Mouse (Mus musculus) limb, embryonic 11.5 days (tissue): ENCODE results near the gene Kcnma1. TPM values are rescaled to one million over a fixed set of nuclear protein-coding genes. Genes with fewer than 3 reads are reported as not detected.

Source experiments
- ATAC-seq: fragments of 200-750 bp; cut with Nextera tagmentation; 2 replicates; pipeline ENCODE4 v1.8.0; 2017; ENCODE audit warnings: low read depth; ENCODE audit not compliant: insufficient number of reproducible peaks, low FRiP score, low TSS enrichment
- DNase-seq: peaks from one replicate; pipeline ENCODE4 v3.0.0-alpha.2; 2015; ENCODE audit warnings: low spot score
- H3K27ac ChIP-seq: fragments of 300-500 bp; sonication (generic); replicated peaks from 2 replicates; pipeline ENCODE4 v1.5.1; 2014; ENCODE audit warnings: low read depth, mild to moderate bottlenecking, low read length
- H3K27me3 ChIP-seq: fragments of 300-500 bp; sonication (generic); 2 replicates; pipeline ENCODE4 v1.6.1; 2014; ENCODE audit warnings: mild to moderate bottlenecking, low read length, mixed read lengths; ENCODE audit not compliant: control insufficient read depth, insufficient read depth
- H3K36me3 ChIP-seq: fragments of 300-500 bp; sonication (generic); 2 replicates; pipeline ENCODE4 v1.6.1; 2014; ENCODE audit warnings: mild to moderate bottlenecking, low read length, moderate library complexity, mixed read lengths; ENCODE audit not compliant: control insufficient read depth, insufficient read depth
- H3K4me1 ChIP-seq: fragments of 300-500 bp; sonication (generic); 2 replicates; pipeline ENCODE4 v1.6.1; 2014; ENCODE audit warnings: low read length, mixed read lengths; ENCODE audit not compliant: control insufficient read depth, insufficient read depth
- H3K4me2 ChIP-seq: fragments of 300-500 bp; sonication (generic); 2 replicates; pipeline ENCODE4 v1.6.1; 2014; ENCODE audit warnings: low read depth, mild to moderate bottlenecking, moderate library complexity; ENCODE audit not compliant: severe bottlenecking
- H3K4me3 ChIP-seq: fragments of 300-500 bp; sonication (generic); 2 replicates; pipeline ENCODE4 v1.5.1; 2014; ENCODE audit warnings: low read depth, low read length
- H3K9ac ChIP-seq: fragments of 300-500 bp; sonication (generic); 2 replicates; pipeline ENCODE4 v1.6.1; 2014; ENCODE audit warnings: mild to moderate bottlenecking, low read length
- H3K9me3 ChIP-seq: fragments of 300-500 bp; sonication (generic); 2 replicates; pipeline ENCODE4 v1.6.1; 2016; ENCODE audit warnings: low read length; ENCODE audit not compliant: control insufficient read depth
- WGBS: fragments of 180-500 bp; shearing (Covaris S2); extraction: QIAGEN DNeasy Blood & Tissue Kit; methylation state at CpG from one replicate; pipeline ENCODE4 v1.1.7; 2014; 5-methylcytosine and 5-hydroxymethylcytosine counted together
- polyA plus RNA-seq: library from polyadenylated mRNA; unstranded; fragments of >200 nt; fragmentation: Nextera tagmentation; extraction: Ambion mirVana; gene quantifications from 2 replicates; pipeline ENCODE4 v1.2.1, GENCODE M21; 2014

The Kcnma1 gene
- polyA plus RNA-seq, 1 experiment from 2014 or later: 0.80 TPM

DNA sequence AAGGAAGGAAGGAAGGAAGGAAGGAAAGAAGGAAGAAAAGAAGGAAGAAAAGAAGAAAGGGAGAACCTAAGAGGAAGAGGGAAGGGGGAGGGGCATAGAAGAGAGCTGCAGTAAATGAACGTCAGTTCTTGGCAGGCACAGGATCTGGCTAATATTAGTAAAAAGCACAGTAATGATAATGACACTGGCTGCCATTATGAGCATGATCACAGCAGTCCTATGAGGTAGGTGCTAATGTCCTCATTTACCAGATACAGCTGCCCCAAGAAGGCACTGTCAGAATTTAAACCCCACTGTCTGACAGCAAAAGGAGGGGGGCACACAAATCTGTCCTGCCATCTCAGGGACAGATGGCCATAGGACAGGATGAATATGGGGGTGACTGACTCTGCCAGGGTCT lies 205.2 kb downstream of the Kcnma1 start:
- H3K4me3 ChIP-seq: no peak overlapping the region
- DNase-seq (no peak), ATAC-seq (no peak)
- no peak overlapping the region for H3K9ac ChIP-seq
- H3K36me3 ChIP-seq: no peaks in the 10 kb centered on the region
- no peaks in the 10 kb centered on the region for H3K4me1 ChIP-seq
- WGBS: 37% methylated on average over 1 of the region's 1 CpGs
- no peak overlapping the region for H3K4me2 ChIP-seq
- no peak overlapping the region for H3K27ac ChIP-seq
- H3K27me3 ChIP-seq: no peaks in the 10 kb centered on the region
- no peaks in the 10 kb centered on the region for H3K9me3 ChIP-seq

DNA sequence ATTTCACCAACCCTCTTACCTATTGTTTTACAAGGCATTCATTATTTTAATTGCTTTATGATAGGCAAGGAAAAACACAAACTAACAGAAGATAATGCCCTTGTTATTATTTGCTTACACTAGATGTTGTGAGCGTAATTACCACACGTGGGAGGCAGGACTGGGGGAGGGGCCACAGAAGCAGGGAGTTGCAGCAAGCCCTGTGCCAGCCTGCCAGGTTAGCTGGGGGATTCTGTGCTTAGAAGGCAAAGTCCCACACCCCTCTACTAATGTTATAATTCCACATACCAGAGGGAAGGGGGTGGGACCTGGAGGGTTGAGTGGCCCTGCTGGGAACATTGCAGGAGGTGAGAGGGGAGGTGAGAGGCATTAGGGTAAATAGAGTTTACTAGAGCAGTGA lies 207.9 kb downstream of the Kcnma1 start:
- 14% methylated on average over 2 of the region's 2 CpGs for WGBS
- H3K9ac ChIP-seq: no peak overlapping the region
- H3K27ac ChIP-seq: no peak overlapping the region
- no peak for DNase-seq
- no peak overlapping the region for H3K4me3 ChIP-seq
- no peaks in the 10 kb centered on the region for H3K27me3 ChIP-seq
- H3K36me3 ChIP-seq: no peaks in the 10 kb centered on the region
- H3K4me1 ChIP-seq: no peaks in the 10 kb centered on the region
- no peak overlapping the region for H3K4me2 ChIP-seq
- ATAC-seq: no peak
- H3K9me3 ChIP-seq: no peaks in the 10 kb centered on the region

DNA sequence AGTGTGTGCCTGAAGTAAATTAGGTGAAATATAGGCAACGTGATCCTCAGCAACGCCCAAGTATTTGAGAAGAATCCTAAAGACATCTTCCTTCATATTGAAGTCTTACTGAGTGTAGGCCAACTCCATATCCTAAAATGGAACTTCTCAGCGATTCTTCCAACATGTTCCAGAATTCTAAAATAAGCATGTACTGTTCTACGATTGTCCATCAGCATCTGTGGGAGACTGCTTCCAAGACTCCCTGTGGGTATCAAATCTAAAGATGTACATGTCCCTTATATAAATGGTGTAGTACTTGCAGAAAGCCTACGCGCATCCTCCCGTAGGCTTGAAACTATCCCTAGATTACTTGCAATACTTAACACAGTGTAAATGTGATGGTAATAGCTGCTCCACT lies 217.4 kb downstream of the Kcnma1 start:
- H3K27me3 ChIP-seq: 0 out of 2 replicates have a peak, but pooled peaks cover 2% of the 10 kb centered on the region
- 95% methylated on average over 7 of the region's 7 CpGs for WGBS
- no peaks in the 10 kb centered on the region for H3K36me3 ChIP-seq
- H3K4me2 ChIP-seq: no peak overlapping the region
- DNase-seq (no peak), ATAC-seq (no peak)
- no peak overlapping the region for H3K4me3 ChIP-seq
- no peaks in the 10 kb centered on the region for H3K4me1 ChIP-seq
- H3K9me3 ChIP-seq: no peaks in the 10 kb centered on the region
- H3K27ac ChIP-seq: no peak overlapping the region
- H3K9ac ChIP-seq: no peak overlapping the region

DNA sequence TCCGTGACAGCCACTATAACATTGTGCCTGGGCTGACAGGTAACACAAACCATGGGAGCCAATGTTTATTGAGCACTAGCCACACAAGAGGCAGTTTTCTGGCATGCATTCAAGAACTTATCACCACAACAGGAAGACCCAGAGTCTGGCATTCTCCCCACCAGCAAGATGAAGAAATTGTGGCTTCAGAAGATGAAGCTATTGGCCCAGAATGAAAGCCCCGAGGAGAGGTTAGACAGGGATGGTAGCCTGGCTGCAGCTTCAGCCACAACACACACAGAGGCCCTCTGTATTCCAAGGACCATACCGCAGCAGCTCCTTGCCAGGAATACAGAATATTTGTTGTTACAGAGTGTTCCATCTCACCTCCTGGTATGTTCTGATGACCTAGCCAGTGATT lies 221.6 kb downstream of the Kcnma1 start:
- Histone ChIP-seq H3K27ac (no peak overlapping the region), H3K4me1 (no peaks in the 10 kb centered on the region), H3K9me3 (no peaks in the 10 kb centered on the region), H3K36me3 (no peaks in the 10 kb centered on the region), H3K9ac (no peak overlapping the region), H3K4me2 (no peak overlapping the region), H3K27me3 (0 out of 2 replicates have a peak, but pooled peaks cover 2% of the 10 kb centered on the region), H3K4me3 (no peak overlapping the region)
- 65% methylated on average over 3 of the region's 3 CpGs for WGBS
- no peak for DNase-seq
- no peak for ATAC-seq

DNA sequence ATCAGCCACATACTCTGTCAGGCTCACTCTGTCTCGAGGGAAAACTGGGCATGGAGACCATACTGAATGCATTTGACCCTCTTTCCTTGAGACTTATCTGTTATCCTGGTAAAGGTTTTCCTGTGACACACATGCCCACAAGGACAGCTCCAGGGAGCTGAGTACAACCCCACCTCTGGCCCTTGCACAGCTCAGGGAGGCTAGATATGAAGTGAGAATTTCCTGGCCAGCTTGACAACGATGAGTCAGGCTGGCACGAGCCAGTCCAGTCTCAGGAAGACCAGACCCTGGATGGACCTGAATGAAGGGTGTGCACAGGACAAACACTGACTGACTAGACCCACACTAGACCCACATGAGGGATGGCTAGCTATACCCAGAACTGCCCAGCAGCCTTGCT lies 222.2 kb downstream of the Kcnma1 start:
- Histone ChIP-seq H3K4me2 (no peak overlapping the region), H3K9ac (no peak overlapping the region), H3K4me1 (no peaks in the 10 kb centered on the region), H3K9me3 (no peaks in the 10 kb centered on the region), H3K36me3 (no peaks in the 10 kb centered on the region), H3K27me3 (0 out of 2 replicates have a peak, but pooled peaks cover 2% of the 10 kb centered on the region), H3K4me3 (no peak overlapping the region), H3K27ac (no peak overlapping the region)
- DNase-seq (no peak), ATAC-seq (no peak)
- WGBS: 75% methylated on average over 3 of the region's 3 CpGs

DNA sequence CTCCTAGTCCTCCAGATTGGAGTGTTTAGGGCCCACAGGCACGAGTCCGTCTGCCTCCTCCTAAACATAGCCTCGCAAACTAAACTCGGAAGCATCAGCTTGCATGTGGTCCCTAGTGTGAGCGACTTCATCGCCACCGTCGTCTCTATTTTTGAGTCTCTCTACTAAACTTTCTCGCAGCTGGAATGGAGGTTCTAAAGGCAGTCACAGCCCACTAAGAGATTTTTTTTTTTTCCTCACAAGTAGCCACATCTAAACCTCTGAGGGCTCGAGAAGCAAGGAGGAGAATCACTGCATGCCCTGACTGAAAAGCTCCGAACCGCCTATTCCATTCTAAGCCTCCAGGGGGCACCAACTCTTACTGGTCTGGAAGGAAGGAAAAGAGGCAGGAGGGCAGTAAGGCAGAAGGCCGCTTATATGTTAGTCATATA lies 223.0 kb downstream of the Kcnma1 start:
- DNase-seq (peak; percentile 81), ATAC-seq (no peak)
- no peak overlapping the region for H3K4me2 ChIP-seq
- peaks cover 2% of the 10 kb centered on the region; the same call in 1 of the 2 replicates for H3K4me1 ChIP-seq
- no peak overlapping the region for H3K27ac ChIP-seq
- H3K9me3 ChIP-seq: no peaks in the 10 kb centered on the region
- H3K27me3 ChIP-seq: 0 out of 2 replicates have a peak, but pooled peaks cover 2% of the 10 kb centered on the region
- WGBS: 47% methylated on average over 13 of the region's 13 CpGs
- no peak overlapping the region for H3K9ac ChIP-seq
- H3K4me3 ChIP-seq: no peak overlapping the region
- H3K36me3 ChIP-seq: no peaks in the 10 kb centered on the region

DNA sequence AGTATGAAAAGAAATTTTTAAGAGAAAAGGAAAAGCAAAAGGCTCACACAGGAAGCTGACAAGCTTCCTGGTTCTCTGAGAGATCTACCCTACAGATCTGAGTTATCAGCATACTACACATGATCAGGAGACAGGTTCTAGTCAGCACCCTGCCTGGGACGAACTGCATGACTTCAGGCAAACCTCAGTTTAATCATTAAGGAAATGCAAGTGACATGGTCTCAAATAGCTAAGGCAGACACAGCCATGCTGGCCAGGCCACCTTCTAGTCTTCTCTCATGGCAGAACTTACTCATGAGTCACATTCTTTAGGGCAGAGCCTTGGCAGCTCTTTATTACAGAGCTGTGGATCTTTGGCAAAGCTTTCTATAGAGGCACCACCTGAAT lies 227.6 kb downstream of the Kcnma1 start:
- Histone ChIP-seq H3K36me3 (no peaks in the 10 kb centered on the region), H3K27me3 (no peaks in the 10 kb centered on the region), H3K4me3 (no peak overlapping the region), H3K27ac (no peak overlapping the region), H3K9ac (no peak overlapping the region), H3K4me1 (peaks cover 4% of the 10 kb centered on the region; the same call in 1 of the 2 replicates), H3K9me3 (no peaks in the 10 kb centered on the region), H3K4me2 (no peak overlapping the region)
- no peak for DNase-seq
- 59% methylated on average over 1 of the region's 1 CpGs for WGBS
- no peak for ATAC-seq

DNA sequence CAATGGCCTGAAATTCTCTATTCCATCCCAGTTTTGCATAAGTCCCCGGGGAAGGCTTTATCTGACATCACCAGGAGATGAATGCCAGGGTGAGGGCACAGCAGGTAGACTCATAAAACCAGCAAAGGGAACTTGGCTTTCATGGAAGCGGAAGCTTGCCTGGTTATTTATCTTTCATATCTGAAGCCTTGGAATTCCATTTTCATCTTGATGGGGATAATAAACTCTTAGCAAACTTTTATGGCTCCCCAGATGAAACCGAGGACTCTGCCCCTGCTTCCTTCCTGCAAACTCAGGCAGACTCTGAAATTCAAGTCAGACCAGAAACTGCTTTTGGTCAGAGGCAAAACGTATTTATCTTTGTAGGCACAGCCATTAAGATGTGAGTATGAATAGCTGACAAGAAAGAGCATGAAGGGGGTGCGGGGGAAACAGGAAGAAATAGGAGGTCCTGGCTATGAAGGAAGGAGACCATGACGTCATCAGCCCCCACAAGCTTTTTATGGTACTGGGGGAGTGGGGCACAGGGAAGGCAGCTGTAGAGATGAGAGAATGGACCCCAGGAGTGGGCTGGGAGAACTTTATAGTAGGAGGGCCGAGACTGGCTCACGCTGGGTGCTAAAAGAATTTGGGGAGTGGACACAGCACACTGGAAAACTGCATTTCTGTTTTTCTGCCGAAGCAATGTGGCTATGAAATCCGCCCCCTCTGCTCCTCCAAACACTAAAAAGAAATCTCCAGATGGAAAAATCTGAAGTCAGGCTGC lies 228.2 kb downstream of the Kcnma1 start:
- ATAC-seq: no peak
- no peak overlapping the region for H3K9ac ChIP-seq
- H3K9me3 ChIP-seq: no peaks in the 10 kb centered on the region
- WGBS: 55% methylated on average over 10 of the region's 10 CpGs
- no peak for DNase-seq
- no peak overlapping the region for H3K4me3 ChIP-seq
- H3K27me3 ChIP-seq: no peaks in the 10 kb centered on the region
- H3K4me2 ChIP-seq: no peak overlapping the region
- H3K36me3 ChIP-seq: no peaks in the 10 kb centered on the region
- no peak overlapping the region for H3K27ac ChIP-seq
- peaks cover 4% of the 10 kb centered on the region; the same call in 1 of the 2 replicates for H3K4me1 ChIP-seq
